Mouse (Mus musculus) layer of hippocampus, adult 9-10 months (tissue): Measurements from ENCODE around the gene Brinp3.

Source experiments
- DNase-seq: peaks from one replicate; pipeline ENCODE4 v3.0.0; 2022; ENCODE audit warnings: low spot score

Brinp3 gene

DNA sequence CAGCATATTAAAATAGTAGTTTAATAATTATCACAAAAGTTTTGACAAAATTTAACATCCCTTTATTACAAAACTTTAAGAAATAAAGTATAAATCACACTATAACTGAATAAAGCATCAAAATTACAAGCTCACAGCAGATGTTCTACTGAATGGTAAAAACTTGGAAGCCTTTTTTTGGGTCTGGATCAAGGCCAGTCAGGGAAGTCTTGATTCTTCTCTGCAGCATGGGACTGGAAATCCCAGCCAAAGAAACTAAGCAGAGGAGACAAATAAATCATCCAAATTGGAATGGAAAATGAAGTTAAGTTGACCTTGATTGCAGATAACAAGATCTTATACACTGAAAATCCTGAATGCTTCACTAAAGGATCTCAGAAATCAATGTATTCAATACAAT is 298.3 kb downstream of the Brinp3 start:
- DNase-seq = no peak

DNA sequence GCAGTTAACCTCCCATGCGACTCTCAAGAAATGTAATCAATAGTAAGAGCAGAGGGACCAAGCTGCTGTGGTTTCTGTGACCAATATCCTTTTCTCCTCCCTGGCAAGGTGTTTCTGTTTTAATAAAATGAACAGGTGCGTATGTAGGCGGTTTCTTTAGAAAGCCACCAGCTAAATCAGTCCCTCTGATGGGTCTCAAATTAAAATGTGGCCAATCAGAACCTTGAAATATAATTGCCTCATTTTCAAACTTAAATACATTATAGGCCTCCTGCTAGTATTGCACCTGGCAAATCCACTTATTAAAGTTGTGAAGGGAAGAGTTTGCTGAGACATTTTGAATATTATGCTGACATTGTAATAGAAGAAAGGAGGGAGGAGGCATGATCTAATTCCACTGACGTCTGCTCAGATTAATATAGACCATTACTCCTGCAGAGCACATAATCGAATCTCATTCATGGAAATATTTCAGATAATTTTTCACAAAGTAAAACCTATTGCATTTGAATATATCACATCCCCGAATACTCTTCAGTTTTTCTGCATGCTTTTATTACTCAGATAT is 305.5 kb downstream of the Brinp3 start:
- DNase-seq = no peak

DNA sequence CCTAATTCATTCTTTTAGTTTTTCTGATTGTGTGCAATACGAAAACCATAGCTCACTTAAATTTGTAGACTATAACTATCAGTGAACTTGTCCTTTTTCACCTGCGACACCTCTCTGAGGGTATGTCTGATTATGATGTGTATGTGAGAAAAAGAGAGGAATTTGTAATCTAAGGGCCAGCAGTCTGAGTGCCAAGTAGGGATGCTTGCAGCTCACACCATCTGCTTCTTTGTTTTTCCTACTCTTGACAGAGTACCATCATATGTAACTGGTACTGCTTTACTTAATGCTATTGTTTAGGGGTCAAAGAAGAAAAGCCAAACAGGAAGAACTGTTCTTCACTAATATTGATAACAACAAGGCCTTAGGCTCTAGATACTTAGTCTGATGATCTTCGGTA is 307.3 kb downstream of the Brinp3 start:
- DNase-seq = no peak

DNA sequence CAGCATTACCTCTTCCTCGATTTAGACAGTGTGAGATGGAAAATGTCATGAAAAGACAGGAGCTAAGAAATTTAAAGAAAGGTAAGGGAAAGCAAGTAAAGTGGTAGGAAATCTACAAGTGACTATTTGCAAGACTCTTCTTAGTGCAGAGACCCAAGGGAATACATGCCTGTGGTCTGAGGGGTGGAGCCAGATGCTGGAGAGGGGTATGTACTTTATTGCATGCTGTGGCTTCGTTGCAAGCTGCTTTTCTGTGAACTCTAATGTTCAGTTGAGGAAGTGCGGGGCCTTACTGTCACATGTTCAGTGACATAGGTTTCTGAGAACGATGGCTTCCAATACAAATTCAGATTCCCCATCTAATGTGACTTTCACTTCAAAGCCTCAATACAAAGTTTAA is 313.2 kb downstream of the Brinp3 start:
- DNase-seq = no peak

DNA sequence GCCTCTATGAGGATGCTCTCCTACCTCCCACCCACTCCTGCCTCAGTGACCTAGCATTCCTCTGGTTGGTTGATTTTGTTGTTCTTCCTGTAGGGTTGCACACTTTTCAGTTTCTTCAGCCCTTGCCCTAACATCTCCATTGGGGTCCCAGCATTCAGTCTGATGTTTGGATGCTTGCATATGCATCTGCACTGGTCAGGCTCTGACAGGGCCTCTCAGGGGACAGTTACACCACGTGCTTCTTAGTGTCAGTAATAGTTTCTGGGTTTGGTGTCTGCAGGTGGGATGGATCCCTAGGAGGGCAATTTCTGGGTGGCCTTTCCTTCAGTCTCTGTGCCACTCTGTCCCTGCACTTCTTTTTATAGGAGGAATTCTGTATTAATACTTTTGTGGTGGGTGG is 339.3 kb downstream of the Brinp3 start:
- no peak for DNase-seq

DNA sequence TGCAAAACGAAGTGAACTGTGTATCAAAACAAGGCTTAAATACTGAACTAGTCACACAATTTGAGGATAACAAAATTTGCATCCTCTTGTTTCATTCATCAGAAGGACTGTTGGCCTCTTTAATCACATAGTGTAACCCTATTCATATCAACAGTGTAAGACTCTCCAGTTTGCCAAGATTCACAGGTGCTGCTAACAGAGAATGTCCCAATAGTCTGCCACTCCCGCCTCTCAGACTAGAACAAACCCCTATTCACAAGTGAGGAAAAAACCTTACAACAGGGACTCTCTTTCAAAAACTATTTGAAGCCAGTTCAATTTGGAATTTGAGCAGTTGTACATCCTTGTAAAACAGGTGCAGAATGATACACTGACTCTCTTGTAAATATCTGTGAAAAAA is 349.5 kb downstream of the Brinp3 start:
- DNase-seq = no peak

DNA sequence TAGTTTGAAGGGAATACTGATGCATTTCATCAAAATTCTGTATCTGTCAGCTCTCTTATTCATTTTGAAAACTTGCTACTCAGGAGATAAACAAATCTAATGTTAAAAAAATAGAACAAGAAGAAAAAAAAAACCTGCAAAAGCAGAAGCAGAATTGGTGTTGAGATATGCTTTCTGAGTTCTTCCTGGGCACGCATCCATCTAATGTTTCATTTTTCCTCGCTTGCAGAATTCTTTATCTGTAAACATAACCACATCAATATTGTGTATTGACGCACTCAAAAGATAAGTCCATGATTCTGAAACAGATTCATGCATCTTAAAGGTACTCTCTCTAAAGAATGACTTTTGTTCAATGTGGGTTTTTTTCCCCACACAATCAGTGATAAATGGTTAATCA is 354.3 kb downstream of the Brinp3 start:
- DNase-seq = no peak

DNA sequence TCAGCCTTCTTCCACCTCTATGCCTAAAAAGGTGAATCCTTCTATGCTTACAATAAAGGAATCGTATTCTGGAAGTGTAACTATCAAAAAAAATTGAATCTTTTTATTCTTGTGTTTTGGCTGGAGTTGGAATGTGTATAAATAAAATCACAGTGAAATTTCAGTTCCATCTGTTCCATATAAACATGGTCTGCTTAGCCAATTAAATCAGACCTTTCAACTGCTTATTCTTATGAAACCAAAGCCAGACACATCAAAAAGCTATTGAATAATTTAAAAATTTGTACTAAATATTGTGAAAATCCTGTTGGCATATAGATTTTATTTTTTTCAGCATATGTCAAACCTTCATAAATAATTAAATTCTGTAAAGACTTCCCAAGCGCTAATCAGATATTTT is 355.6 kb downstream of the Brinp3 start:
- no peak for DNase-seq

DNA sequence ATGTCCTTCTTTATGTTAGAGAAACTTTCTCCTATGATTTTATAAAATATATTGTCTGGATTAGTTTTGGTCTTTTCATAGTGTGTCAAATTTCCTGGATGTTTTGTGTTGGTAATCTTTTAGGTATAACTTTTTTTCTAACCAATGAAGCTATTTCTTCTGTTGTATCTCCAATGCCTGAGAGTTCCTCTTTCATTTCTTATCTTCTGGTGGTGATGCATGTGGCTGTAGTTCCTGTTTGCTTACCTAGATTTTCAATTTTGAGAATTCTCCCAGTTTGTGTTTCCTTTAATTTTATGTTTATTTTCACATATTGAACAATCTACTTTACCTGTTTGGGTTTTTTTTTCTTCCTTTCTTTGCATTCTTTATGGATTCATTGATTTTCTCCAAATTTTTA is 404.1 kb downstream of the Brinp3 start:
- DNase-seq = no peak

DNA sequence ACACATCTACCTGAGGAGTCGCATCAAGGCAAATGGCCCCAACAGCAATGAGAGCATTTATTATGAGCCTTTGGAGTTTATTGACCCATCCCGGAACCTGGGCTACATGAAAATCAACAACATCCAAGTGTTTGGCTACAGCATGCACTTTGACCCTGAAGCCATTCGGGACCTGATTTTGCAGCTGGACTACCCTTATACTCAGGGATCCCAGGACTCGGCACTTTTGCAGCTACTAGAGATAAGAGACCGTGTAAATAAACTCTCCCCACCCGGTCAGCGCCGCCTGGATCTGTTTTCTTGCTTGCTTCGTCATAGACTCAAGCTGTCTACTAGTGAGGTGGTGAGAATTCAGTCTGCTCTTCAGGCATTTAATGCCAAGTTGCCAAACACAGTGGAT is 407.1 kb downstream of the Brinp3 start:
- no peak for DNase-seq

DNA sequence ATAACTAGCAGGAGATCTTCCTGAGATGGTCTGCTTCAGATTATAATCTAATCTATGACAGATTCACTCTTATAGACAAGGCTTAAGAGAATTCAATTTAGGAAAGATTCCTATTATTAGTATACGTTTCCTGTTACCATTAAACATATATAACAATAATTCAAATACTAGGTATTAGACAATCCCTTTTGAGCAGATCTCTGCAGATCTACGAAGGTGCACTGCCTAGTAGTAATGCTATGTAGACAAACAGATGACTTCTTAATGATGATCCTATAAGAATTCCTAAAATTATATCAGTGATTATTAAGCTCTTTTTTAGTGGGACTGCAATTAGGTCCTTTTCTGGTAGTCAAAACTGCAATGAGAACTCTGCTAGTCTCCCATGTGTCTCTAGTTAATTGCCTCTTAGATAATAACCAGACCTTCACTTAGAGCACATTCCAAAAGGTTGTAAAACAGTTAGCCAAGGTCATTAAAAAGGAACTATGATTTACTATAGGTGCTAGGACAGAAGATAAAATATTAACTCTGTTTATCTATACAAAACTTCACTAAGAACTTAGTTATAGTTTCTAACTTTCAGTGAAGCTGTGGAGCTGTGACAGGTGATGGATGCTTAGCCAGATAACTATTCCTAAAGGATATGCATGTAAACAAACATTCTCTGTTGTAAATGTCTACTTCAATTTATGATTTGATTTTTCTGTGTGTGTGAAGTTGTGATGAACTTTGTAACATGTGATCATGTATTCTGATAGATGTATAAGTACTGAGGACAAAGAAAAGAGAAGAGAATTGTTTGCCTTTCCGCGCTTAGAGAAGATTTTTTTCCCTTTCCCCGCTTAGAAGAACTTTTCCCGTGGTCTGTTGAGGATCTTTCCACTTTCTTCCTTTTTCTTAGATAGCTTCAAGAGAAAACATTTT is 445.2 kb downstream of the Brinp3 start:
- no peak for DNase-seq
